Mouse (Mus musculus) erythroblast, embryonic 14.5 days (primary cell): Measurements from ENCODE around the gene Prkag3.

Experiments
- GATA1 ChIP-seq: IDR thresholded peaks from 2 replicates; pipeline ENCODE4 v1.6.1; 2012; ENCODE audit warnings: low read length, inconsistent platforms, mixed read lengths
- TAL1 ChIP-seq: IDR thresholded peaks from 3 replicates; pipeline ENCODE4 v1.6.1; 2012; ENCODE audit warnings: low read length, inconsistent platforms, mixed read lengths

GRCm38 (mm10) chr1:74698791-74699190 is 50.2 kb downstream of the Prkag3 start:
- TF ChIP-seq TAL1 = no peak
- no peak for TF ChIP-seq GATA1
